19 mouse cellular contexts compared by ENCODE assay signal in genomic region chr7:110387565-110387964, GRCm38 (mm10).
DNase-seq lines count a peak whose midpoint lies in the region; ATAC-seq and TF ChIP-seq lines count a peak whose summit lies in the region.
"Had no signal": no experiment of that assay in that cellular context is flagged by ENCODE, and none has a peak within 500 bp of the region (broad histone marks: within the 10 kb centered on the region; RNA-seq: fewer than 3 reads in every experiment).

No protein-coding gene starts in this region.

- dilution Hi-C loops in CH12.LX (cut with MboI; ENCODE audit: extremely low pct_ligation_motif_present, extremely low pct_unique_long_range_greater_than_20kb, low sequenced_read_pairs) = no loop called here

- TF ChIP-seq CTCF in CH12.LX (conservative IDR thresholded peaks at IDR 0.05 in 1 of 2, IDR thresholded peaks at IDR 0.05 in 1 of 2; ENCODE audit: low read depth in 2 of 2, low read length in 2 of 2) = no peak

- TF ChIP-seq RAD21 in CH12.LX (IDR thresholded peaks at IDR 0.05; ENCODE audit: low read depth, low read length) = no peak

- in situ Hi-C loops in CH12.LX (cut with MboI; ENCODE audit: low pct_ligation_motif_present, low pct_unique_long_range_greater_than_20kb, low sequenced_read_pairs) = no loop called here

- peak; percentile 53 for TF ChIP-seq POLR2A in CH12.LX (IDR thresholded peaks at IDR 0.05; ENCODE audit: low read depth, low read length)

- peaks cover 16% of the 10 kb centered on the region for H3K4me1 ChIP-seq in heart, embryonic 13.5 days
- H3K4me1 ChIP-seq in megakaryocyte, embryonic 14.5 days = peaks cover 48% of the 10 kb centered on the region
- H3K4me1 ChIP-seq in CH12.LX (ENCODE audit: control insufficient read depth in 1 of 2, insufficient read depth in 2 of 2) = peaks cover 7 to 40% of the 10 kb centered on the region in 2 experiments
- peaks cover 12% of the 10 kb centered on the region; the same call in 1 of the 2 replicates for H3K4me1 ChIP-seq in embryonic facial prominence, embryonic 10.5 days
- H3K4me1 ChIP-seq: intestine, embryonic 15.5 days; lung, embryonic 15.5 days had no signal

- no peak overlapping the region for H3K4me3 ChIP-seq in heart, embryonic 13.5 days
- peak overlapping the region; percentile 67 for H3K4me3 ChIP-seq in megakaryocyte, embryonic 14.5 days (replicated peaks)
- H3K4me3 ChIP-seq in CH12.LX (replicated peaks in 1 of 3; ENCODE audit: low read depth in 2 of 3, low read length in 2 of 3, poor library complexity in 1 of 3) = no peak overlapping the region
- H3K4me3 ChIP-seq in embryonic facial prominence, embryonic 10.5 days = no peak overlapping the region
- H3K4me3 ChIP-seq: embryonic facial prominence, embryonic 13.5 days; forebrain, embryonic 12.5 days; intestine, embryonic 15.5 days; lung, embryonic 15.5 days had no signal

- H3K36me3 ChIP-seq in heart, embryonic 13.5 days = no peaks in the 10 kb centered on the region
- H3K36me3 ChIP-seq in megakaryocyte, embryonic 14.5 days (replicated peaks; ENCODE audit: low read length) = no peaks in the 10 kb centered on the region
- H3K36me3 ChIP-seq in CH12.LX (replicated peaks in 1 of 2; ENCODE audit: control insufficient read depth in 1 of 2, insufficient read depth in 1 of 2, low read length in 1 of 2) = no peaks in the 10 kb centered on the region
- H3K36me3 ChIP-seq in embryonic facial prominence, embryonic 10.5 days (replicated peaks) = no peaks in the 10 kb centered on the region
- H3K36me3 ChIP-seq: embryonic facial prominence, embryonic 13.5 days; forebrain, embryonic 12.5 days; G1E; intestine, embryonic 15.5 days; lung, embryonic 15.5 days had no signal

- peak overlapping the region; percentile 56; the same call in 1 of the 2 replicates for H3K27ac ChIP-seq in heart, embryonic 13.5 days (replicated peaks)
- peak overlapping the region; percentile 61; the same call in 1 of the 2 replicates for H3K27ac ChIP-seq in CH12.LX (ENCODE audit: insufficient read depth, low read depth)
- 0 out of 2 replicates have a peak overlapping the region, but pooled peaks have one; percentile 1 for H3K27ac ChIP-seq in embryonic facial prominence, embryonic 10.5 days (replicated peaks)
- H3K27ac ChIP-seq: forebrain, embryonic 12.5 days; intestine, embryonic 15.5 days; lung, embryonic 15.5 days had no signal

- WGBS in heart, embryonic 13.5 days = 32% methylated on average over 2 of the region's 2 CpGs
- 47% methylated on average over 2 of the region's 2 CpGs for WGBS in embryonic facial prominence, embryonic 10.5 days

- no peaks in the 10 kb centered on the region for H3K9me3 ChIP-seq in heart, embryonic 13.5 days
- H3K9me3 ChIP-seq in megakaryocyte, embryonic 14.5 days = no peaks in the 10 kb centered on the region
- H3K9me3 ChIP-seq in CH12.LX (replicated peaks; ENCODE audit: low read length) = no peaks in the 10 kb centered on the region
- no peaks in the 10 kb centered on the region for H3K9me3 ChIP-seq in embryonic facial prominence, embryonic 10.5 days
- H3K9me3 ChIP-seq: embryonic facial prominence, embryonic 13.5 days; forebrain, embryonic 12.5 days; G1E; intestine, embryonic 15.5 days; lung, embryonic 15.5 days had no signal

- intact Hi-C loops in heart, postnatal 36 days (cut with DNase I) = no loop called here

- ATAC-seq in heart, embryonic 13.5 days (ENCODE audit: extremely low read depth, insufficient number of reproducible peaks, low FRiP score, low TSS enrichment) = no peak
- no peak for ATAC-seq in megakaryocyte, adult 5-6 weeks (ENCODE audit: poor library complexity, severe bottlenecking)
- ATAC-seq: intestine, embryonic 15.5 days had no signal

- H3K27me3 ChIP-seq in heart, embryonic 13.5 days (replicated peaks) = no peaks in the 10 kb centered on the region
- no peaks in the 10 kb centered on the region for H3K27me3 ChIP-seq in megakaryocyte, embryonic 14.5 days (replicated peaks)
- H3K27me3 ChIP-seq in CH12.LX (replicated peaks) = no peaks in the 10 kb centered on the region
- H3K27me3 ChIP-seq in embryonic facial prominence, embryonic 10.5 days (replicated peaks; ENCODE audit: low read depth, poor library complexity, severe bottlenecking) = no peaks in the 10 kb centered on the region
- H3K27me3 ChIP-seq: embryonic facial prominence, embryonic 13.5 days; forebrain, embryonic 12.5 days; intestine, embryonic 15.5 days; lung, embryonic 15.5 days had no signal

- H3K4me2 ChIP-seq in heart, embryonic 13.5 days = no peak overlapping the region
- peak overlapping the region; percentile 87 for H3K4me2 ChIP-seq in CH12.LX (ENCODE audit: insufficient read depth, low read depth, poor library complexity, severe bottlenecking)
- H3K4me2 ChIP-seq: embryonic facial prominence, embryonic 13.5 days; forebrain, embryonic 12.5 days; intestine, embryonic 15.5 days; liver, embryonic 11.5 days; lung, embryonic 15.5 days had no signal

- TF ChIP-seq EP300 in CH12.LX (IDR thresholded peaks at IDR 0.05; ENCODE audit: low read length) = peak; percentile 49; the same call in 1 of the 2 replicates

- DNase-seq in heart, postnatal 36 days = no peak
- DNase-seq in CH12.LX (ENCODE audit: extremely low read depth) = peak; percentile 31
- no peak for DNase-seq in embryonic facial prominence, embryonic 10.5 days (ENCODE audit: low spot score)
- no peak for DNase-seq in thymus, adult 18-20 months
- no peak for DNase-seq in cerebellum, postnatal 14 days
- DNase-seq: adrenal gland, adult 8-10 months; cerebellum, adult 9-10 months; kidney, postnatal 25 days; right cerebral cortex, postnatal 25 days; thymus, postnatal 14 days had no signal

- no peaks in the 10 kb centered on the region for H3K79me2 ChIP-seq in CH12.LX (replicated peaks; ENCODE audit: control insufficient read depth, extremely low read depth, insufficient read depth, poor library complexity, severe bottlenecking)

- H3K9ac ChIP-seq in heart, embryonic 13.5 days = 0 out of 2 replicates have a peak overlapping the region, but pooled peaks have one; percentile 6
- H3K9ac ChIP-seq in CH12.LX (ENCODE audit: insufficient read depth, low read depth) = 0 out of 2 replicates have a peak overlapping the region, but pooled peaks have one; percentile 50
- H3K9ac ChIP-seq: embryonic facial prominence, embryonic 13.5 days; forebrain, embryonic 12.5 days; intestine, embryonic 15.5 days; lung, embryonic 15.5 days had no signal

TF ChIP-seq in CH12.LX, 34 proteins besides CTCF, POLR2A, EP300 and RAD21:
- TF ChIP-seq E2F4 (IDR thresholded peaks at IDR 0.05; ENCODE audit: insufficient replicate concordance, low read depth, low read length) = no peak
- no peak for TF ChIP-seq MXI1 (IDR thresholded peaks at IDR 0.05; ENCODE audit: low read depth, low read length)
- TF ChIP-seq HCFC1 (IDR thresholded peaks at IDR 0.05; ENCODE audit: low read depth, low read length) = no peak; the same call in 1 of the 2 replicates
- no peak for TF ChIP-seq MYC (IDR thresholded peaks at IDR 0.05; ENCODE audit: low read depth, low read length)
- TF ChIP-seq POLR2AphosphoS2 (IDR thresholded peaks at IDR 0.05; ENCODE audit: low read depth, low read length) = no peak
- no peak for TF ChIP-seq CHD1 (IDR thresholded peaks at IDR 0.05; ENCODE audit: low read depth, low read length)
- TF ChIP-seq CHD2 (IDR thresholded peaks at IDR 0.05; ENCODE audit: low read length) = no peak
- no peak for TF ChIP-seq GABPA (IDR thresholded peaks at IDR 0.05; ENCODE audit: insufficient replicate concordance, low read depth, low read length)
- TF ChIP-seq NELFE (IDR thresholded peaks at IDR 0.05; ENCODE audit: low read depth, low read length) = 0 out of 2 replicates have a peak, but pooled peaks have one; percentile 39
- no peak for TF ChIP-seq ZMIZ1 (IDR thresholded peaks at IDR 0.05; ENCODE audit: low read depth, low read length)
- peak; percentile 64; the same call in 1 of the 2 replicates for TF ChIP-seq TCF12 (IDR thresholded peaks at IDR 0.05; ENCODE audit: low read depth, low read length)
- 0 out of 2 replicates have a peak, but pooled peaks have one; percentile 11 for TF ChIP-seq IRF4 (IDR thresholded peaks at IDR 0.05; ENCODE audit: low read depth, low read length)
- TF ChIP-seq MAZ (IDR thresholded peaks at IDR 0.05; ENCODE audit: low read depth, low read length) = no peak
- TF ChIP-seq TBP (conservative IDR thresholded peaks at IDR 0.05; ENCODE audit: low read depth, low read length) = peak; percentile 55; the same call in 1 of the 2 replicates
- TF ChIP-seq MEF2A (IDR thresholded peaks at IDR 0.05; ENCODE audit: borderline replicate concordance, low read depth, low read length) = 0 out of 2 replicates have a peak, but pooled peaks have one; percentile 24
- TF ChIP-seq BHLHE40 (IDR thresholded peaks at IDR 0.05; ENCODE audit: low read depth, low read length) = 0 out of 2 replicates have a peak, but pooled peaks have one; percentile 8
- no peak for TF ChIP-seq NRF1 (IDR thresholded peaks at IDR 0.05; ENCODE audit: low read depth, low read length)
- no peak for TF ChIP-seq ZKSCAN1 (IDR thresholded peaks at IDR 0.05; ENCODE audit: borderline replicate concordance, low read depth, low read length)
- no peak for TF ChIP-seq RCOR1 (conservative IDR thresholded peaks at IDR 0.05; ENCODE audit: low read depth, low read length)
- 0 out of 2 replicates have a peak, but pooled peaks have one; percentile 26 for TF ChIP-seq ELF1 (IDR thresholded peaks at IDR 0.05; ENCODE audit: low read depth, low read length)
- TF ChIP-seq JUND (conservative IDR thresholded peaks at IDR 0.05; ENCODE audit: low read depth, low read length) = no peak
- no peak for TF ChIP-seq PAX5 (IDR thresholded peaks at IDR 0.05; ENCODE audit: low read length)
- no peak for TF ChIP-seq JUN (IDR thresholded peaks at IDR 0.05; ENCODE audit: insufficient read depth, low read depth, low read length)
- no peak for TF ChIP-seq UBTF (IDR thresholded peaks at IDR 0.05; ENCODE audit: low read depth, low read length)
- no peak for TF ChIP-seq SIN3A (IDR thresholded peaks at IDR 0.05; ENCODE audit: low read length)
- no peak for TF ChIP-seq MAFK (IDR thresholded peaks at IDR 0.05; ENCODE audit: insufficient replicate concordance, low read length)
- no peak for TF ChIP-seq ZNF384 (IDR thresholded peaks at IDR 0.05; ENCODE audit: low read depth, low read length)
- TF ChIP-seq ZC3H11A (IDR thresholded peaks at IDR 0.05; ENCODE audit: low read depth, low read length) = no peak
- TF ChIP-seq KAT2A (IDR thresholded peaks at IDR 0.05; ENCODE audit: insufficient replicate concordance, low read length) = no peak
- TF ChIP-seq USF2 (conservative IDR thresholded peaks at IDR 0.05; ENCODE audit: low read depth, low read length) = no peak
- no peak for TF ChIP-seq ETS1 (conservative IDR thresholded peaks at IDR 0.05; ENCODE audit: low read depth, low read length)
- no peak for TF ChIP-seq MAX (IDR thresholded peaks at IDR 0.05; ENCODE audit: low read length)
- TF ChIP-seq SMC3 (IDR thresholded peaks at IDR 0.05; ENCODE audit: low read depth, low read length) = no peak
- no peak for TF ChIP-seq USF1 (IDR thresholded peaks at IDR 0.05; ENCODE audit: low read depth, low read length)

Comparison
In these comparisons a context has a peak if more than half of its experiments do, and no peak if none do; other contexts are left out.
1. H3K27ac ChIP-seq: peak in every context shown above with its lines; median percentile 61 in CH12.LX; 56 in heart, embryonic 13.5 days; 1 in embryonic facial prominence, embryonic 10.5 days.